Mouse (Mus musculus): Measurements from ENCODE around the gene Wdcp. TPM values are rescaled to one million over a fixed set of nuclear protein-coding genes. Genes with fewer than 3 reads are reported as not detected.

Gene Wdcp
- polyA plus RNA-seq, 1 experiment from 2014 or later = 11.8 TPM

DNA sequence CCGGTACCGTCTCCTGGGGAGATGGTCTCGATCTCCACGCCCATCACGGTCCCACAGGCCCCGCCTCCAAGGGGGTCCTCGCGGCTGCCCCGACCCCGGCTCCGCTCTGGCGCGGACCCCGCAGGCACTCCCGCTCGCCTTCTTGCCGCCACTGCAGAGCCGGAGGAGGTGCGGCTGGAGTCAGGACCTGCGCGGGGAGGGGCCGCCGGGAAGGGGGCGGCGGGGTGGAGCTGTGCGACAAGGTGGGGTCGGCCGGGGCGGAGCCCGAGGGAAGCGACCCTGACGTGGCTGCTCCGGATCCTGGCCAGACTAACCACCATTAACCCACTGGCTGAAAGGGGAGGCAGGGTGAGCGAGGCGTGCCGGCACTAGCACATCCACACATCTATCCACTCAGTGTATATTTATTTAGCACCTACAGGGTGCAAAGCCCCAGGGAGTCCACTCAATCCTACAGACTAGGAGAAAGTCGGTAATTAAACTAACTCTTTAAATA, 1.7 kb upstream of the Wdcp start, which contains the start of gene Fkbp1b:
Gene Fkbp1b, minus strand, starts transcription at position 200 of the 496 bp plus-strand sequence.
- Histone ChIP-seq H3K9ac (replicated peaks; ENCODE audit: low read depth) (peak within 1 kb of the TSS; percentile 55), H3K27ac (ENCODE audit: low read length) (no peak within 1 kb of the TSS)

DNA sequence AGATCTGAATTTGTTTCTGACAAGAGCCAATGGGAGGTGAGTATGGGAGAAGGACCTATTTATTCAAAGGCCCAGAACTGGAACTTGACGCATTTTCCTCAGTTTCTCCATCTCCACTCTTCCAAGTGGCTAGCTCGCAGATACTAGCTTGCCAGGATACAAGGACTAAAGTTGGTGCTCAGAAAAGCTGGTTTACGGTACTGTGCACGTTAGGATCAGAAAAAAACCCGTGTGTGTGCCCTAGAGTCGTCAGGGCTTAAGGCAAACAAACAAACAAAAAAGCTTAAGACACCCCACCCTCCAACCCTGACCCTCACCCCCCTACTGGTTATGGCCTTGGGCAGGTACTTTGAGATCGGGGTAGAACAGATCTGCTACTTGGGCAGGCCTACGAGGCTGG, 647 bp upstream of the Wdcp start:
- WGBS = 89% methylated on average over 8 of the region's 8 CpGs
- ATAC-seq (no peak), DNase-seq (ENCODE audit: low spot score) (no peak)
- no peak overlapping the region for H3K4me2 ChIP-seq (replicated peaks; ENCODE audit: low read depth, low read length)
- no peak overlapping the region for H3K9ac ChIP-seq (replicated peaks; ENCODE audit: low read depth)
- H3K4me1 ChIP-seq (ENCODE audit: insufficient read depth, low read depth, low read length) = peaks cover 10% of the 10 kb centered on the region; the same call in 1 of the 2 replicates
- H3K9me3 ChIP-seq (ENCODE audit: low read length) = no peaks in the 10 kb centered on the region
- H3K27ac ChIP-seq (ENCODE audit: low read length) = no peak overlapping the region
- TF ChIP-seq CTCF (IDR thresholded peaks at IDR 0.05) (no peak), EP300 (IDR thresholded peaks at IDR 0.05) (no peak)
- no peaks in the 10 kb centered on the region for H3K36me3 ChIP-seq (ENCODE audit: insufficient read depth, low read length)
- no peak overlapping the region for H3K4me3 ChIP-seq (ENCODE audit: low read depth, low read length)
- no peaks in the 10 kb centered on the region for H3K27me3 ChIP-seq (replicated peaks; ENCODE audit: insufficient read depth, low read length)

More for the DNA sequence above, 1.7 kb upstream of the Wdcp start, which contains the start of gene Fkbp1b:
- no peaks in the 10 kb centered on the region for H3K36me3 ChIP-seq (ENCODE audit: insufficient read depth, low read length)
- H3K27me3 ChIP-seq (replicated peaks; ENCODE audit: insufficient read depth, low read length) = no peaks in the 10 kb centered on the region
- peaks cover 10% of the 10 kb centered on the region; the same call in 1 of the 2 replicates for H3K4me1 ChIP-seq (ENCODE audit: insufficient read depth, low read depth, low read length)
- H3K4me2 ChIP-seq (replicated peaks; ENCODE audit: low read depth, low read length) = peak within 1 kb of the TSS; percentile 100
- 3% methylated on average over 27 of the region's 37 CpGs for WGBS
- no peaks in the 10 kb centered on the region for H3K9me3 ChIP-seq (ENCODE audit: low read length)
- peak; percentile 43 for ATAC-seq
- H3K4me3 ChIP-seq (ENCODE audit: low read depth, low read length) = peak within 1 kb of the TSS; percentile 70
- no peak for TF ChIP-seq CTCF (IDR thresholded peaks at IDR 0.05)
- peak; percentile 64 for DNase-seq (ENCODE audit: low spot score)

DNA sequence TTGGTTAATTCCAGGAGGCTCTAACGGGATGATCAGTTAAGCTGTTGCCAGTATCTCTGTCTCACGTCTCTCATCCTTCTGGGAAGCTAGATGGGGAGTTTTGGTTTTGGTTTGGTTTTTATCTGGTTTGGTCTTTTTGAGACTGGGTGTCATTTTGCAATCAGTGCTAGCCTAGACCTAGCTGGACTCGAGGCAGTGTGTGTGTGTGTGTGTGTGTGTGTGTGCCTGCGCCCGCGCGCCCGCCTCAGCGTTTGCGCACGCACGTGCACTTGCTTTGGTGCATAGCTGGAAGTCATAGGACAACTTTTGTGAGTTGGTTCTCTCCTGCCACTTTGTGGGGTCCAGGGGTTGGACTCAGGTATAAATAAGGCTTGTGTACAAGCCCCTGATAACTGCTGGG, 638 bp downstream of the Wdcp start:
- DNase-seq (ENCODE audit: low spot score) (peak; percentile 65), ATAC-seq (peak; percentile 73)
- peak overlapping the region; percentile 56 for H3K4me2 ChIP-seq (replicated peaks; ENCODE audit: low read depth, low read length)
- no peaks in the 10 kb centered on the region for H3K27me3 ChIP-seq (replicated peaks; ENCODE audit: insufficient read depth, low read length)
- peak overlapping the region; percentile 41; the same call in 1 of the 2 replicates for H3K9ac ChIP-seq (replicated peaks; ENCODE audit: low read depth)
- H3K36me3 ChIP-seq (ENCODE audit: insufficient read depth, low read length) = no peaks in the 10 kb centered on the region
- no peaks in the 10 kb centered on the region for H3K9me3 ChIP-seq (ENCODE audit: low read length)
- TF ChIP-seq EP300 (IDR thresholded peaks at IDR 0.05) (no peak), CTCF (IDR thresholded peaks at IDR 0.05) (no peak)
- 0% methylated on average over 12 of the region's 12 CpGs for WGBS
- H3K4me3 ChIP-seq (ENCODE audit: low read depth, low read length) = peak overlapping the region; percentile 65
- peaks cover 10% of the 10 kb centered on the region; the same call in 1 of the 2 replicates for H3K4me1 ChIP-seq (ENCODE audit: insufficient read depth, low read depth, low read length)
- peak overlapping the region; percentile 69 for H3K27ac ChIP-seq (ENCODE audit: low read length)

DNA sequence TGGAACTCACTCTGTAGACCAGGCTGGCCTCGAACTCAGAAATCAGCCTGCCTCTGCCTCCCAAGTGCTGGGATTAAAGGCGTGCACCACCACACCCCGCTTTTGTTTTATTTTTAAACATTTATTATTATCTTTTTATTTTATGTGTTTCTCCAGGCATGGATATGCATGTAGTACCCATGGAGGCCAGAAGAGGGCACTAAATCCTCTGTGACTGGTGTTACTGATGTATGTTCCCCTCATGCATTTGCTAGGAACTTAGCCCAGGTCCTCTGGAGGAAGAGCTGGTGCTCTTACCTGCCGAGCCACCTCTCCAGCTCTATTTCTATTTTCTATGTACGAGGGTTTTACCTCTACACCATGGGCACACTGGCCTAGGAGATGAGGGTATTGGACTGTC, 13.1 kb downstream of the Wdcp start:
- TF ChIP-seq EP300 (IDR thresholded peaks at IDR 0.05) (no peak), CTCF (IDR thresholded peaks at IDR 0.05) (peak; percentile 51)
- H3K36me3 ChIP-seq (ENCODE audit: insufficient read depth, low read length) = no peaks in the 10 kb centered on the region
- no peaks in the 10 kb centered on the region for H3K9me3 ChIP-seq (ENCODE audit: low read length)
- no peak overlapping the region for H3K27ac ChIP-seq (ENCODE audit: low read length)
- DNase-seq (ENCODE audit: low spot score) (no peak), ATAC-seq (no peak)
- no peak overlapping the region for H3K4me3 ChIP-seq (ENCODE audit: low read depth, low read length)
- no peaks in the 10 kb centered on the region for H3K27me3 ChIP-seq (replicated peaks; ENCODE audit: insufficient read depth, low read length)
- no peaks in the 10 kb centered on the region for H3K4me1 ChIP-seq (ENCODE audit: insufficient read depth, low read depth, low read length)
- H3K4me2 ChIP-seq (replicated peaks; ENCODE audit: low read depth, low read length) = no peak overlapping the region
- H3K9ac ChIP-seq (replicated peaks; ENCODE audit: low read depth) = no peak overlapping the region
- 96% methylated on average over 5 of the region's 5 CpGs for WGBS

DNA sequence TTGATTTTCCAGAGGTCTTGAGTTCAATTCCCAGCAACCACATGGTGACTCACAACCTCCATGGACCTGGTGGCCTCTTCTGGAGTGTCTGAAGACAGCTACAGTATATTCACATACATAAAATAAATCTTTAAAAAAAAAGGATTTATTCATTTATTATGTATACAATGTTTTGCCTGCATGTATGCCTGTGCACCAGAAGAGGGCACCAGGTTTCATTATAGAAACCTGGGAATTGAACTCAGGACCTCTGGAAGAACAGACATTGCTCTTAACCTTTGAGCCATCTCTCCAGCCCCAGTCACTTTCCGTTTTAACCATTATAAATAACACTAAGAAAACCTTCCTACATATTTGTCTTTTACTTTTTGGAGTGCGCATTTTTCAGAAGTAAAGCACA, 13.7 kb downstream of the Wdcp start:
- Histone ChIP-seq H3K36me3 (ENCODE audit: insufficient read depth, low read length) (no peaks in the 10 kb centered on the region), H3K27ac (ENCODE audit: low read length) (no peak overlapping the region), H3K9ac (replicated peaks; ENCODE audit: low read depth) (no peak overlapping the region), H3K4me3 (ENCODE audit: low read depth, low read length) (no peak overlapping the region), H3K9me3 (ENCODE audit: low read length) (no peaks in the 10 kb centered on the region), H3K27me3 (replicated peaks; ENCODE audit: insufficient read depth, low read length) (no peaks in the 10 kb centered on the region), H3K4me1 (ENCODE audit: insufficient read depth, low read depth, low read length) (no peaks in the 10 kb centered on the region), H3K4me2 (replicated peaks; ENCODE audit: low read depth, low read length) (no peak overlapping the region)
- ATAC-seq = no peak
- WGBS = 92% methylated on average over 2 of the region's 2 CpGs
- no peak for DNase-seq (ENCODE audit: low spot score)
- TF ChIP-seq CTCF (IDR thresholded peaks at IDR 0.05) (peak; percentile 40), EP300 (IDR thresholded peaks at IDR 0.05) (no peak)

DNA sequence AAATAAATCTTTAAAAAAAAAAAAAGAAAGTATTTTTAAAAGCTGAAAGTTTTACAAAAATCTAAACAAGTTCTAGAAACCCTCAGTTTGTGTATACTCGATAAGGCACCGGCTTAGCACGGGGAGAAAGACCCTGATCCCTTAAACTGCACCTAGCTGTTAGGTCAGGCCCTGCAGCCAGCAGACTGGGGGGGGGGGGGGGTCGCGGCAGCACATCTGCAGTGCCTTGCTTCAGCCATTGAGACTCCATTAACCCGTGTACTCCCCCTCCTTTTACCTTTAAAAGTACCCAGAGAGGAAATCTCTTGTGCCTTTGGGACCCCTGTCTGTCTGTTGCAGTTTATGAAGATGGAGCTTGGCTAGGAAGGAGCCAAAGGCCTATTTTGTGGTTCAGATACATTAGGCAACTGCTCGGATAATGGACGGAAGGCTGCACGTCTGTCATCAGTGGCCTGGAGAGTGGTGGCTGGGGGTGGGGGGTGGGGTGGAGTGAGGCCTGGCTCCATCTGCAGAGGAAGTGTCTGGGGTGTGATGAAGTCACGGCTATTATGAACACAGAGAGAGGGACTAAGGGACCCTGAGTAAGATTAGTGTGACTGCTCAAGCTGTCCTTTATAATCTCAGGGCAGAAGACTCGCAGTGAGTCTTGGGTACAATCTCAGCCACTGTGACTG, 16.3 kb downstream of the Wdcp start:
- 35% methylated on average over 11 of the region's 11 CpGs for WGBS
- H3K27me3 ChIP-seq (replicated peaks; ENCODE audit: insufficient read depth, low read length) = no peaks in the 10 kb centered on the region
- H3K9ac ChIP-seq (replicated peaks; ENCODE audit: low read depth) = no peak overlapping the region
- ATAC-seq = peak; percentile 54
- H3K9me3 ChIP-seq (ENCODE audit: low read length) = no peaks in the 10 kb centered on the region
- DNase-seq (ENCODE audit: low spot score) = no peak
- H3K4me3 ChIP-seq (ENCODE audit: low read depth, low read length) = no peak overlapping the region
- H3K36me3 ChIP-seq (ENCODE audit: insufficient read depth, low read length) = no peaks in the 10 kb centered on the region
- no peak overlapping the region for H3K27ac ChIP-seq (ENCODE audit: low read length)
- H3K4me1 ChIP-seq (ENCODE audit: insufficient read depth, low read depth, low read length) = no peaks in the 10 kb centered on the region; the same call in 1 of the 2 replicates
- no peak for TF ChIP-seq CTCF (IDR thresholded peaks at IDR 0.05)
- TF ChIP-seq EP300 (IDR thresholded peaks at IDR 0.05) = no peak
- H3K4me2 ChIP-seq (replicated peaks; ENCODE audit: low read depth, low read length) = no peak overlapping the region

Data from lung, postnatal 0 days (tissue).